Mouse (Mus musculus) adrenal gland, adult 18-20 months (tissue): ENCODE data around the gene Chmp6. TPM values are rescaled to one million over a fixed set of nuclear protein-coding genes. Genes with fewer than 3 reads are reported as not detected.

Experiments used
- DNase-seq, 2 experiments: peaks; one replicate each; pipeline ENCODE4 v3.0.0; 2021 to 2022; ENCODE audit warnings: low spot score in 2 of 2
- total RNA-seq, 2 experiments: library from RNA; stranded (reverse); gene quantifications; 1 replicate in 1 of 2; 2 replicates in 1 of 2; pipeline ENCODE4 v1.2.3; 2021

Chmp6 gene
- total RNA-seq, 2 experiments from 2014 or later: 32.3 to 33.3 TPM

DNA sequence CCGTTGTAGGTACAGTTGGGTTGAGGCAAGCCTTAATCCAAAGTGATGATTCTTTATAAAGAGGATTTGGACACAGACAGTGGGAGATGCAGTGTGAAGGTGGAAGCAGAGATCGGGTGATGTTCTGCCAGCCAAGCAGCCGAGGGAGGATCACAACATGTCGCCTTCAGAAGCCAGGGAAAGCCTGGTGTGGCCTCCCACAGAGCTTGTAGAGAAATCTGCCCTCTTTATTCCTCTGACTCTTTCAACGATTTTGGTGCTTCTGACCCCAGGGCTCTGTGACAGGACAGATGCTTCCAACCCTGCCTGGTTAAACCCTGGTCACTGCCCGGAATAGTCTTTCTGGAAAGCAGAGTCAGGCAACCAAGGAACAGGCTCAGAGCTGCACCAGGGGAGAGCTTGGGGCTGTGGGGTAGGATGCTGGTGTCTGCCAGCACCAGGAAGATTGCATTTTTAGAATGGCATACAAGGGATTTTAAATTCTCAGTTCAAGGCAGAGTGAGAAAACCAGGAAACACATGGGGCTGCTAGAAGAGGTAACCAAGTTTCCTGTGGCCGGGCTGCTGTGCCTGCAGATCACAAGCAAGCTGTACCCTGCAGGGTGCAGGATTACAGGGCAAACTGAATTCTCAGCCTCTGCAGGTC lies 6.1 kb upstream of the Chmp6 start:
- DNase-seq: no peak

DNA sequence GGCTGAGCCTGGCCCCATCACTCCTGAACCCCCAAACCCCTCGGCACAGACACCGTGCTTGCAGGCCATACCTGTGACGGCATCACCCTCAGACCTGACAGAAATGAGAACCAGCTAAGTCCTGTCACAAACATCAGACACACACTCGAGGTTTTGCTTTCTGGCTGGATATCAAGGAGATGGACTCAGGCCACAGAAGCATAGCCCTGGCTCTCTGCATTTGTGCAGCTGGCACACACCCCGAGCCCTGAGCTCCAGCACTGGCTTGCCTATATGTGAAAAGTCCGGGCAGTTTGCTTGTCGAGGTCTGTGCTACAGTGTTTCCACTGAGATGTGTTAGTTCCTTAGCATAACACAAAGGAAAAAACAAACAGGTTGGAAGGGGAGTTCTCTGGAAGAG lies 5.5 kb upstream of the Chmp6 start:
- no peak for DNase-seq

DNA sequence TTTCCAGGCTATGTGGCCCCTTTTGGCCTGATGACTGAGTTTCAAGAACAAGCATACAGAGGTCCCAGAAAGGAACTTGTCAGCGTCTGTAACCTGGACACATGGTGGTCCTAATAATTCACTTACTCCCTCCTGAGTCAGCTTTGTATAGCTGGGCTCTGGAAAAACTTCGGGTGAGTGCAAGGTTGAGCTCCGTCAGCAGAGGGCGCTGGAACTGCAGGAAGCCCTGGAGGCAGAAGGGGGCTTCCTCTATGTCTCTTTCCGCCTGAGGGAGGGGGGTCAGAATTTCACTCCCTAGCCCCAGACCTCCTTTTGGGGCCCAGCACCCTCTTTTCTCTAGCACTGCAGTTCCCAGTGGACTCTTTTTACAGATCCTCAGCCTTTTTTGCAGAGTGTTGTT lies 3.8 kb upstream of the Chmp6 start:
- peak; percentile 72 to 80 for DNase-seq

DNA sequence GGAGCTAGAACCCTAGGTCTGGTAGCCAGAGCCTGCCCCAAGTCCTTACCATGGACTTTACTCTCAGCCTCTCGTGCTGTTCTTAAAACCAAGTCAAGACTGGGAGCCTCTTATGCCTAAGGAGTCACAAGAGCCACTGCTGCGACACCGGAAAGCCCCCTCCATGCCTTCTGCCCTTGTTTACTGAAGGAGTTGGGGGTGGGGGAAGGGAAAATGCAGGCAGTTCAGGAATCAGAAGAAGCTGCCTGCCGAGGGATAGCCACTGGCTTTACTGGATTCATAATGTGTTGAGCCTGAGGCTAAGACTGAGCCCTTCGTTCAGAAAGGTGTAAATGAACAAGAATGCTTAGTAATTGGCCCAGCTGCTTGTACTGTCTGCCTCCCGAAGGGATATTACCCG lies 396 bp upstream of the Chmp6 start:
- DNase-seq: no peak

DNA sequence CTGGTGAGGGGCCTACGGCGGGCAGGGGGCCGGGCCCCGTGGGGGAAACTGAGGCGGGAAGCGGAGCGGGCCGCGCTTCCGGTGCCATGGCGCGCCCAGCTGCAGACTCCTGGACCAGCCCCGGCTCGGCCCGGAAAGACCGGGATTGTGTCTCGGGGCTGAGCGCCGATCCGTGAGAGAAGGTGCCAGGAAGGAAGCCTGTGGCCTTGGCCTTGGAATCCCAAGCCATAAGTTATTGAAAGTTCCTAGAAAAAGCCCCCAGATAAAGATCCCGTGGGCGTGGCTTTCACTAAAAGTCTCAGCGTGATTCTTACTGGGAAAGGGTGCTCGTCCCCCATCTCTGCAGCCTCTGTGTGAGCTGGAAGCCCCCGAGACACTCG lies 684 bp downstream of the Chmp6 start:
- no peak for DNase-seq

DNA sequence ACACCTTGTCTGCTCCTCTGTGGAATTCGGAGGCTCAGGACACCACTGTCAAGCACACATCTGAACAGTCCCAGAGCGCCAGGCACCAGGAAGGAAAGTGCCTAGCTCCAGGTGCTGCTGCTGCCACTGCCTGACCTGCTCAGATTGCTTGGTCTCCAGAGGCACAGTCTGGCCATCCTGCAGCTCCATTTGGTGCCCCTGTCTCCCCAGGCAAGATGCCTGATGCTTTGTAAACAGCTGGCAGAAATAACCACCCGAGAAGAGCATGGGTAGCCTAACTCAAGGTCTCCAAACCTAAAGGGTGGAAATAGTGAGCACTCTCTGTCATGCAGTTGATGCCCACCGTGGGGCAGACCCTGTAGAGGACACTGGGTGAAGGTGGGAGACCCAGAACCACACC lies 1.1 kb downstream of the Chmp6 start:
- no peak for DNase-seq

DNA sequence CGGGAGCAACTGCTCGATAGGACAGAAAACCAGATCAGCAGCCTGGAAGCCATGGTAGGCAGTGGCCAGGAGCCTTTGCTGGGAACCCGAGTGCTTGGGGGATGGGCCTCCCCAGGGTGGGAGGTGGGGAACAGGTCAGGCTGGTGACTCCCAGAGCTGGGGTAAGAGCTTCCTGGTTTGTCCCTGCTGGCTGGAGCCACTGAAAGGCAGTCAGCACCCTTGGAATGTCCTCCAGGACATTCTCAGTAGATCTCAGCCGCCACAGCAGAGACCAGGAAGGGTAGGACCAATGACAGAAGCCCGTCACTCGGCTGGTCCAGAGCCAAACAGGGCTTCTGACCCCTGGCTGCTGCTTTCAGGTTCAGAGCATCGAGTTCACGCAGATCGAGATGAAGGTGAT lies 2.4 kb downstream of the Chmp6 start:
- DNase-seq: no peak

DNA sequence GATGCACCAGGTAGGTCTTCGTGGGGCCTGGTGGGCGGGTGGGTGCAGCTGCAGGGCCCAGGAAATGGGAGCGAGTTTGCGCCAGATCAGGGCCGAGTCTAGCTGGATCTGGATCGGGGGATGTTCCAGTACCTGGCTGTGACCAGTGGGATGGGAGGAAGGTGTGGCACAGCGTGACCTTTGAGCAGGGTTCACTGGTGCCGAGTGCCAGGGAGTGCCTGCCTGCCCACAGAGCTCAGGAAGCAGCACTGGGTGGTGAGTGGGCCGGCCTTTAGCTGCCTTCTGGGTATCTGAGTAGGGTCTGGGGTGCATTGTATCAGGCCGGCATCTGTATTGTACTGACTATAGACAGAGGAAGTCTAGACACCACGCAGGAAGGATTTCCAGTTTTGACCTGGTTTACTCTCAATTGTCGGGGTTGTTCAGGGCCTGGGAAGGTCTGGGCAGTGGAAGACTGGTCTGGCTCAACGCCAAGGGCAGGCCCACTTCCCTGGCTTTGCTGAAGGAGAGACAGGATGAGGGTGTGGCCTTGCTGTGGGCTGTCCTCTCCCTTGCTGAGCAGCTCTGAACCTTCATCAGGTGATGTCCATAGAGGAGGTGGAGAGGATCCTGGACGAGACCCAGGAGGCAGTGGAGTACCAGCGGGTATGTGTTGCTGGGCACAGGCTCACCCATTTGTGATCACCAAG lies 3.0 kb downstream of the Chmp6 start:
- peak; percentile 31 to 54 for DNase-seq

DNA sequence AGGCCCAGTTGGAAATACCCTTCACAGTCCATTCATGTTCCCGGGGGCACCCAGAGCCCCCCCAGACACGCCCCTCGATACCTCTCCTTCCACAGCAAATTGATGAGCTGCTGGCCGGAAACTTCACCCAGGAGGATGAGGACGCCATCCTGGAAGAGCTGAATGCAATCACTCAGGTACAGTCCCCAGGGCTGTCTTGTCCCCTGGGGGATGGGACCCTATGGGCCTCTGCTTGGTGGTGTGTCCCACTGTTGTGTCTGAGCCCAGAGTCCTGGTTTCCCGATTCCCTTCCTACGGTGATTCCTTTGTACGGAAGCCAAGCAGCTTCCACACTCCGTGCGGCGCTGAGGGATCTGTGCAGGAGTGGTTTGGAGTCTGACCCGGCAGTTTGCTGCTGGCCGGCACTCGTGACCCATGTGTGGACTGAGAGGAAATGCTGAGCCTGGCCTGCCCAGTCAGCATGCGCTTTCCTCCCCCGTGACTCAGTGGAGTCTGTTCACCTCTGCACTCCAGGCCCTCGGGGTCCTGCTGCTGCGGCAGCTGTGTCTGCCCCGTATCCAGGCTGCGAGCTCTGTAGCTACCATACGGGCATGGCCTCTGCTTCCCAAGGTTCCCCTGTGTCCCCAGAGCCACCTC lies 3.7 kb downstream of the Chmp6 start:
- DNase-seq: no peak

DNA sequence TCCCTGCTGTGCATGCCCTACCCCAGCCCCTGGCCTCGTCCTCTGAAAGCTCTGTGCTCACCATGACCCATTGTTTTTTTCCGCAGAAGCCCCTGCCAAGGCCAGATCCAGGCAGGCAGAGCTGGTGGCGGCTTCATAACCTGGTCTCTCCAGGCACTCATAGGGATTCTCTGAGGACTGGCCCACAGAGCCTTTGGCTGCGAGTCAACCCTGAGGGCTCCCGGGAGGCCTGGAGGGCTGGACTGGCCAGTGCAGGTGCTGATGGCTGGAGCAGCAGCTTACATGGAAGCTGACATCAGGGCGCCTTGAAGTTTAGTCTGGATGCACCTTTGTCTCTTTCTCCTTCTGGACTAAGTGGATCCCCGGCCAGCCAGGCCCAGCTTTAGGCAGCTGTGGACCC lies 5.3 kb downstream of the Chmp6 start:
- DNase-seq: no peak

DNA sequence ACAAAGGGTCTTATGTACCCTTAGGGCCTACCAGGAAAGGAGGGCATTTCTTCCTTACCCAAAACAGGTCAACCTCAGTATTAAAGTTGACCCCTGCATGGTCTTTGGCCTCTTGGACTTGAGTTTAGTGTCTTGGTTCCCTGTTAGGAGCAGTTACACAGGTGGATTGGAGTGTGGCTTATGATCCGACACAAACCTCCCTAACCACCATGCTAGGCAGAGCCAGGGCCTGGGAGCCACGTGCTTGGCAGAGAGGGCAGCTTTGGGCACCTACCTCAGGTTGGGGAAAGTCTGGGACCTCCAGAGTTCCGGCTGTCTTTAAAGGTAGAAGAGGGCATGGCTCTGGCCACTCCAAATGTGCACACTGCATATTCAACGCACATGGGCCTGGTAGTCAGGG lies 6.2 kb downstream of the Chmp6 start:
- DNase-seq: no peak

DNA sequence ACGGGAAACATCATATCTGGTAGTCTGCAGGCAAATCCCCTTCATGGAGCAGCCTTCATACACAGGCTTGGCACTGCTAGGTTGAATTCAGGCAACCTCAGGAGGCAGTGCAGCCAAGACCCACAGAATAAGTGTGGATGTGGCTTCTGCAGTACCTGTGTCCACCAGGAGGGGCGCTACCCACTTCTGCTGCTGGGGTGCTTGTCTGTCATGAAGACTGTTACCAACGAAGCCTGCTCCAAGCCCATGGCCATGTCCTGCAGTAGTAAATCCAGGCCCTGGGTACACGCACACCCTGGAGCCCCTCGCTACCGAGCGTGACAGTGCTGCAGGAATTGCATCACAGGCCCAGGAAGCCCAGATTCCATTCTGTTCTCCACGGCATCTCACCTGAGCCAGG lies 6.7 kb downstream of the Chmp6 start:
- DNase-seq: peak; percentile 60 to 74

DNA sequence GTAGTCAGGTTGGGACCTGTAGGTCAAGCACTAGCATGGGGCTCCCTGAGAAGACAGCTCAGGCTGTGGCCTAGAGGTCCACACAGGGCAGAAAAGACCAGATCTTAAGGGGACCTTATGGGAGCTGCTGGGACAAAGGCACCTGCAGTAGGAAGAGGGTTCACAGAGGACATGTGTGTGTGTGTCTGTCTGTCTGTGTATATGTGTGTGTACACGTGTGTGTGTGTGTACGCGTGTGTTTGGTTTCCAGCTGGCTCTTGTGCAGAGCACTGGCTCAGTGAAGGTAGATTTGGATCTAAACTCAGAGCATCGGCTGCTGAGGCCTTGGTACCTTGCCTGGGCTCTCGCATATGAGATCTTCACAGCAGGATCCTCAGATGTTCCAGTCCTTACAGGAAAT lies 7.4 kb downstream of the Chmp6 start:
- DNase-seq: no peak

DNA sequence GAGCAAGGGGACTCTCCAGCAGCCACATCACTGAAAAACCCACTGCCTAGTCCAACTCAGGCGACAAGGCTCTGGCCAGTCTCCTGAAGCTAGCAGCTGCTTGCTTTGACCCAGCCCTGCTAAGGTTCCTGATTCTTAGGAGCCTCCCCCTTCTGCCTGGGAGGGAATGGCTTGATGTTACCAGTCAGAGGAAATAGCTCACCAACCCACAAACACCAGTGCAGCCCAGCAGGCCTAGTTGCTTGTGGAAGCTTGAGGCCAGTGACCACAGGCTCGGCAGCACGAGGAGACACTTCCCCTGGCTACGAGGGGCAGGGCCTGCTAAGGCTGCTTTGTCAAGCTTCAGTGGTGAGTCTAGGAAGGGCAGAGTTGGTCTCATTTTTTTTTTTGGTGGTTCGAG lies 11.9 kb downstream of the Chmp6 start:
- no peak for DNase-seq

DNA sequence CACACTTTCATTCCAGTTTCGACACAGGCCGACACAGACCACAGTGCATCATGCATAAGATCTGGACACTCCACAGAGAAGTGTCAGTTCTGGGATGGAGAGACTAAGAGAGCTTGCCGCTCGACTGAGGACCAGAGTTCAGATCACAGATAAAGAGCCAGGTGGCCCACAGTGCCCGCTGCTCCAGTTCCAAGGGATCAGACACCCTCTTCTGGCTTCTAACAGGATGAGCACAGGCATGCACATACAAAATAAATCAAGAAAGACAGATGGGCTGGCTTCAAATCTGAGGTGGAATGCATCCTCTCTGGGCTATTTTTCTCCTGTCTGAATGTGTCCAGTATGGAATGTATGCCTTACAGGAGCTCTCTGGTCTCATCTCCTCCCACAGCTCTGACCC lies 13.5 kb downstream of the Chmp6 start:
- DNase-seq: no peak

DNA sequence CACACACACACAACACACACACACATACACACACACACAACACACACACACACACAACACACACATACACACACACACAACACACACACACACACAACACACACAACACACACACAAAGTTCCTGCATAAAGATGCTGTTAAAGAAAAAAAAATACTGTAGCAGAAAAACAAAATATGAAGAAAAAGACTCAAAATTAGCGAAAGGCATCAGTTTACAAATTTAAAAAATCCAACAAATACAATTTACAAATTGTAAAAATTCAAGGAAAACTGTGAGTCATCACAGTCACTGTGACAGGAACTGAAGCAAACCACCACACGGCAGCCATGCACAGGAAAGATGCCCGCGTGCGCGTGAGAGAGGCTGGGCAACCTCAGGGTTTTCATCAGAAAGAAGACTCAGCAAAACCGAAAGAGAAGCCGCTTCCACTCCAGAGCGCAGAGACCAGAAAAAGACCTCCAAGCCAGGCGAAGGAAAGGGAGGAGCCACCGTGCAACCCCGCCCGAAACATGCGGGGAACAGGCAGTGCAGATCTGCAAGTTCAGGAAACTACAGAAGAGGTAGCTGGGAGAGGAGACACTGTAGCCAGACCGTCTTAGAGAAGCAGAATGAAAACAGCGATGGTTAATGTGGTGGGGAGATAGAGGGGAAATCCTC lies 14.9 kb downstream of the Chmp6 start:
- DNase-seq: no peak

DNA sequence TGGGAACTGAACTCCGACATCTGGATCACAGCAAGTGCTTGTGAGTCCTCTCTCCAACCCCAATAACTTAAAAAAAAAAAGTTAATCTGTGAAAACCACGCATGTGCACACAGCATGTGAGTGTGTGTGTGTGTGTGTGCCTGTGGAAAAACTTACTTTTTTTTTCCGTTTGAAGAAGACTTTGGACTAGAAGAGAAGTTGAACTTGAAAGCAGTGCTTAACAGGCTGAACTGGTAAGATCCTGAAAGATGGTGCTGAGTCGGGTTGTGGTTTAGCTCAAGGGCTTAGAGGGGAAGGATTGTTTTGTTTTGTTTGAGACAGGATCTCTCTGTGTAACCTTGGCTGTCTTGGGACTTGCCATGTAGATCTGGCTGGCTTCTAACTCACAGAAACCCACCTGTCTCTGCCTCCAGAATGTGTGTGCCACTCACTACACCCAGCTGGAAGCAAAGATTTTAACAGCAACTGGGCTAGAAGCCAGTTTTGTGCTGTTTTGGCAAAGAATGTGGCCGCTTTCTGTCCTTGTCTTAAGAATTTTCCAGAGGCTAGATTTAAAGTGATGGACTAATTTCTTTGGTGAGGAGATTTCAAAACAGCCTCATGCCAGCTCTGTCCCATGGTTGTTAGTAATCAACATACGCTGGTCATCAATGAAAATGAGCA lies 16.5 kb downstream of the Chmp6 start:
- DNase-seq: no peak

DNA sequence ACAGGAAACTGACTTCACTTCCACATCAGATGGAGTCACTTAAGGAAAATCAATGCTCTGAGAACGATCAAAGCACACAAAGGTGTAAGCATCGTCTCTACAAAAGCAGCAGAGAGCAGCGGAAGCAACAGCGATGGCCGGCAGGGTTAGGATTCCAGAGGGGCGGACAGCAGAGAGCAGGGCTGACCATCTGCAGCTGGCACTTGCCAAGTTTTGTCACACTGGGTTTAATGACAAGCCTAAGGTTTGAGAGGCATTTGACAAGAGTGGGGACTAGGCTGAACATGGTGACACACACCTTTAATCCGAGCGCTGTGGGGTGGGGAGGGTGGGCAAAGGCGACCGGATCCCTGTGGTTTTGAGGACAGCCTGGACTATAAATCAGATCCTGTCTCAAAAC lies 18.6 kb downstream of the Chmp6 start:
- no peak for DNase-seq

DNA sequence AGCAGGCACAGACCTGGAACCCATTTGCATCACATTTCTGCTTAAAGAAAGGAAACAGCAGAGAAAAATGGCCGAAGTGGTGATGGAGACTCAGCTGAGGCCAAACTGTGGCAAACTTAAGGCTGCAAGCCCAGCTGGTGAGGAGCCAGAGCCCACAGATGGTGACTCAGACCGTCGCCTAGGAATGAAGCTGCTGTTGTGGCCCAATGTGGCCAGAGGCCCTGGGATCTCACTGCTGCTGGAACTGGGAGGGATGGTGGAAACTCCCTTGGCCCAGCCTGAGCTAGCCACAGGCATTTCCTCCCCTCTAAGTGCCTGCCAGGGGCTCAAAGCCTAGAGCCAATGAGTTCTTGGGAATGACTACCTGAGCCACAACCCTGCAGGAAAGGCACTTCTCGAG lies 19.9 kb downstream of the Chmp6 start:
- no peak for DNase-seq

DNA sequence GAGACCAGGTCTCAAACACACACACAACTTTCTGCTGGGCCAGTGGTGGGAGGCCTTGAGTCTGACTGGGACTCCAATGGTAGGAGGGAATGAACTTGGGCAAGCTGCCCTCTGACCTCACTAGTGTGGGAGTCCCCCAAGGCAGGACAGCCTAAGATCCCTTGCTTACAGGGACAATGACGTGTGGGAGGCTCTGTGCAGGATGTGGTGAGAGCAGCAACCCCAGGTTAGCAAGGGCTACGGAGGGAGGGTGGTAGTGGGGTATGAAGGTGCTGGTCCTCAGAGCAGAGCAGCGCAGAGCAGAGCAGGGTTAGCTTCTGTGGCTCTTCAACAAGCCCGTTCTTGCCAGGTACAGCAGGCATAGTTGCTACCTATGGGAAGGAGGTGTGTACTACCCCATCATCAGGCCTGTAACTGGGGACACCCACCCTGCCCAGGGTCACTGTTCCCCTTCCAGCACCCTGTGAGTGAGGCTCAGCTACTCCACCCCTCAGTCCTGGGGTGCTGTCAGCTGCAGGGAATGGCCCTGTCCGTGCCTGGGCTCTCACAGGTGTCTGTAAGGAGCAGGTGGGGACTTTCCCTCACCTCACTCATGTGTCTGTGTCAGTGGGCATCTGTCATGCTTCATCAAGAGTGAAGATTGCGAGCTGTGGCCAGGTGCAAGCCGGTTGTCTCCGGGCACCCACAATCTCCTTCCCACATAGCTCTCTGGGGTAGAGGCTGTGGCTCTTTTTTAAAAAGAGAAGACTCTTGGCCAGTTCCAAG lies 20.8 kb downstream of the Chmp6 start:
- no peak for DNase-seq

DNA sequence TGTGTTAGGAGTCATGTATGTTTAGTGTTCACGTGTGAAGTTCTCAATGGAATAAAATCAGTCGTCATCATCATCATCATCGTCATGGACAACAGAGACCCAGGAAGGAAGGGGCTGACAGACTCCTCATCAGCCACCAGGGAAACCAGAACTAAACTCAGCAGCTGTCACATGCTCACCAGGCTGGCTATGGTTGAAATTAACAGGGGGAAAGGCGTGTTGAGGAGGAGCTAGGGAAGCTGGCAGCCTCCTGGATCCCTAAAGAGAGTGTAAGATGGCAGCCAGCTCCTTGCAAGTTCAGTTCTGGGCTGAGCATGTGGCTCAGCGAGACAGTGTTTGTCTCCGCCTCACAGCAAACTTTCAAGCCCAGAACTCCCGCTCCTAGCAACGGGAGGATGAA lies 21.5 kb downstream of the Chmp6 start:
- DNase-seq: no peak
